Mouse (Mus musculus): ENCODE measurements at regions not wholly inside any gene's neighbourhood (a gene's known extent, or its start where the extent isn't known, plus 50 kb on each side); places are given as distances from the start of the nearest gene placed in this dataset.

DNA sequence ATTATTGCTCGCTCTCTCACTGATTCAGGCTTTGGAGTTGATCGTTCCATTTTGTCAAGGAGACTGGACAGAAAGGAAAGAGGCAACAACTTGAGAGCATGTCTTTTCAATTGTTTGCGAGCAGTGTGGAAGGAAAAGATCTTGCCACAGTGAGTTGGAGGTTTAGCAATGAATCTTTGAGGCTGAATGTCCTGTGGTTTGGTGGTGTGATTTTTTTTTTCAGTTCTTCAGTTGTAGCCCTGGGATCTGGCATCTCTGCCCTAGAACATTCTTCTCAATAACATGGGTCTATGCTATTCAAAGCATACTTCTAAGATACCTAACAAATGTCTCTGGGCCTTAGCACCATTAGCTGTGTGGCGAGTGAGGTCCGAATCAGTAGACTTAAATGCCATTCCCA, 189.6 kb upstream of the Trib2 start:
- no peak for TF ChIP-seq CTCF (IDR thresholded peaks at IDR 0.05; ENCODE audit: borderline replicate concordance, insufficient read depth, low read length)
- no peak for TF ChIP-seq POLR2A (IDR thresholded peaks at IDR 0.05; ENCODE audit: low read depth, low read length)
